Mouse (Mus musculus) ES-E14 (cell line): ENCODE measurements around the gene Gm2564.
"Not testable (repeated sequence)": the region's sequence is repeated elsewhere in the genome, so short reads cannot be mapped to it uniquely, and the experiment has no call there.

Source experiments
- CHD2 ChIP-seq: IDR thresholded peaks from 2 replicates; pipeline ENCODE4 v1.6.1; 2014; ENCODE audit warnings: mild to moderate bottlenecking, low read depth, low read length, inconsistent platforms
- HCFC1 ChIP-seq: IDR thresholded peaks from 2 replicates; pipeline ENCODE4 v1.6.1; 2012; ENCODE audit warnings: low read length, inconsistent platforms, borderline replicate concordance; ENCODE audit not compliant: insufficient read depth
- MAFK ChIP-seq: IDR thresholded peaks from 2 replicates; pipeline ENCODE4 v1.6.1; 2014; ENCODE audit warnings: mild to moderate bottlenecking, low read depth, low read length, inconsistent platforms; ENCODE audit not compliant: insufficient read depth
- ZC3H11A ChIP-seq: IDR thresholded peaks from 2 replicates; pipeline ENCODE4 v1.6.1; 2012; ENCODE audit warnings: low read depth, mild to moderate bottlenecking, inconsistent platforms, low read length, borderline replicate concordance
- ZNF384 ChIP-seq: IDR thresholded peaks from 2 replicates; pipeline ENCODE4 v1.6.1; 2012; ENCODE audit warnings: low read depth, low read length, inconsistent platforms

DNA sequence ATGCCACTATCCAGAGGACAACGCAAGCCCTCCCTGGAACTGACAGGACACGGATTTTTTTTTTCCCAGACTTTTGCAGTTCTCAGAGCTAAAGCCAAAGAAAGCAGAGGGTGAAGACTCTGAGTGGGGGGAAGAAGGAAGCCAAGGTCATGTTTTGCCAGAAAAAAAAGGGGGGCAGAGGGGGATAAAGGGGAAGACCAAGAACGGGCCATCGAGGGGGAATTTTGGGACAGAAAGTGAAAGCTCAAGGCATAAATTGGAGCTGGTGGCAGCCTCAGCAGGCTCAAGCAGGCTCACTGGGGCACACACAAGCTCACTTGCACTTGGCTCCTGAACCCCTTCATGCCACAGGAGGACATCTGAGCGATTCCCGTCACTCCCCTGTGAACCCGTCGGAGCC is at the start of gene Gm2564:
- not testable (repeated sequence) for TF ChIP-seq CHD2, MAFK, ZC3H11A, HCFC1, ZNF384
